Mouse (Mus musculus): ENCODE results near the gene Gm44973.
"Not testable (repeated sequence)": the region's sequence is repeated elsewhere in the genome, so short reads cannot be mapped to it uniquely, and the experiment has no call there.

Gm44973 gene

DNA sequence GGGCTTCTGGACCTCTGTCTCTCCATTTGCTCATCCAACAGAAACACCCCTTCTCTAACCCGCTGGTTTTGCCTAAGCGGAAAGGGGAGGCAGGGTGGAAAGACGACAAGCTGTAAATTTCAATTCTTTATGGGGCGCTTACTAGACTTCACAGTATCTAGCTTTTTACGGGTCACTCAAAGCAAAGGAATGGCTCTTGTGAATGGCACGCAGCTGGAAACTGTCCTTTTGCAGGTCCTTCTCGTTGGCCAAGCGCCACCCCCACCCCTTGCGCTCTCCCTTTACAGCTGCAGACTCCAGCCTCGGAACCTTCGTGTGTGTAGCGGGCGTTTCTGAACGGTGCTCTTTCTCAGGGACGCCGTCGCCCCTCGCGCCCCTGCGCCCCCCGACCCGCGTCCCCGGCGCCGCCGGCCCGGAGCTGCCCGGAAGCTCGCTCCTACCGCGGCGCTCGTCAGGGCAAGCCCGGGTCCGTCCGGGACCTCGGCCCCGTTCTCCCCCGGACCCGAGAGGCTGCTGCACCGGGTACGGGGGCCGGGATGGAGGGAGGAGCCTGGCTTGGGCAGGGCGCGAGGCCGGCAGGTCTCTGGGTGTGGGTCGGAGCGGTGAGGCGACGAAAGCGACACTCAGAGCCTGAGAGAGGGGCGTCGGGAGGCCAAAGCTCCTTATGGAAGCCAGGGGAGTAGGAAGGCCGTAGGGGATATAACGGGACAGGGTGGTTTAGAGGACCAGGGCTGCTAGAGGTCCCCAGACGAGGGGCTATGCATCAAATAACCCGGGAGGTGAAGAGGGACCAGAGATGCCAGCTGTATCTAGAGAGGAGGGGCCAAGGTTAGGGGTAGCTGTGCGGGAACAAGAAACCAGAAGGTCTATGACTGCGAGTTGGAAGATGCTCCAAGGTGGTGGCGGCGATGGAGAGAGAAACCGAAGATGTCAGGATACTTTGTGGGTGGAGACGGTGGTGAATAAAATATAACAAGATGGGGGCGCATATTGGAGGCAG is 36.2 kb downstream of the Gm44973 start, which contains the start of gene Zfp580:
Zfp580 (plus strand) TSS at position 346 of the 1,000 bp plus-strand sequence.
- DNase-seq (ENCODE audit: low spot score), result peak; percentile 86

DNA sequence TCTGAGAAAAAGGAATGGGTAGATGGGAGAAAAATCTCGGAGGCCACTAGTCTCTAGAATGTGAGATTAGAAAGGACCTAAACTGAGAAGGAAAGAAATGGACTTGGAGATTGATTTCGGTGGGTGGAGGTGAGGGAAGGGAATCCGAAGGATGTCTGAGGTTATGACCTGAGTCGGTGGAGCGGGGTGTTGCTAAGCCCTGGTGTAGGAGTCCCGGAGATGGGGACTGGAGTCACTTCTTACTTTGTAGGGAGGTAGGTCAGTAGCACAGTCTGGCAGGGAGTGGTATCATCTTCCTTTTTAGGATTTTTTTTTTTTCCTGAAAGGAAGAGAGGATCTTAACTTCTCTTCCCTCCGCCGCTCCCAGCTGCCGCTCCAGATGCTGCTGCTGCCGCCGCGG is 37.1 kb downstream of the Gm44973 start:
- DNase-seq (ENCODE audit: low spot score), result peak; percentile 35

DNA sequence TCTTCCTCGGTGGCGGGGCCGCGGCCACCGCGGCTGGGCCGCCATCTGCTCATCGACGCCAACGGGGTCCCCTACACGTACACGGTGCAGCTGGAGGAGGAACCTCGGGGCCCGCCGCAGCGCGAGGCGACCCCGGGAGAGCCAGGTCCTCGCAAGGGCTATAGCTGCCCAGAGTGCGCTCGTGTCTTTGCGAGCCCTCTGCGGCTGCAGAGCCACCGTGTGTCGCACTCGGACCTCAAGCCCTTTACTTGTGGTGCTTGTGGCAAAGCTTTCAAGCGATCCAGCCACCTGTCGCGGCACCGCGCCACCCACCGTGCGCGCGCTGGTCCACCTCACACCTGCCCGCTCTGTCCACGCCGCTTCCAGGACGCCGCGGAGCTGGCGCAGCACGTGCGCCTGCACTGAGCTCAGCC is 37.6 kb downstream of the Gm44973 start:
- no peak for DNase-seq (ENCODE audit: low spot score)

DNA sequence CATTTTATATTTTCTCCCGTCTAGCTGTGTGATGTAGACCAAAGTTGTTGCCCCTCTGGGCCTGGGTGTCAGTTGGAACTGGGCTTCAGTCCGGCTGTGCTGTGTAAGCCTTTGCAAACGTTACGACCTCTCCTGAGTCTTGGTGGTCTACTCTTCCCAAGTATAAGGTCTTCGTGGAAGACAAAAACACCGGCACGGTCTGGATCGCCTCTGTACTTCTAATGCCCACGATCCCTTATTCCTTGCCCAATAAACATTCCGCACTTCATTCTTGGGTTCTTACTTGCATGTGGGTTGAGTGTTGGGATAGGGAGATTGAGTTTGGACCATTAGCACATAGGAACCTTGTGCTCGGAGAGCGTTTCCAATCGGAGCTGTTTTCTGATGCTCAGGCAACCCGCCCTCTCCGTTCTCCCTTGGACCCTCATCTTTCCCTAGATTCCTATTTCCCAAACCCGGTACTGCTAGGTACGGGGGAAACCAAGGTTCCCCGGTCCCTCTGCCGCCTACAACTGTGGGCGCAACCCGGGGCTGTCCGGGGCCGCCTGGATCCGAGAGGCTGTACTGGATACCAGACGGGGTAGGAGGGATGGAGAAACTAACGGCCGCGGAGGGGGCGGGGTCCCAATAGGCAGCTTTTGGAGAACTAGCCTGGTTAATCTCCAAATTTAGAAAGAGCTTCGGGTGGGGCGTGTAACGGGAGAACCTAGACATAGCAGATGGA is 38.3 kb downstream of the Gm44973 start:
- DNase-seq (ENCODE audit: low spot score), result peak; percentile 36

DNA sequence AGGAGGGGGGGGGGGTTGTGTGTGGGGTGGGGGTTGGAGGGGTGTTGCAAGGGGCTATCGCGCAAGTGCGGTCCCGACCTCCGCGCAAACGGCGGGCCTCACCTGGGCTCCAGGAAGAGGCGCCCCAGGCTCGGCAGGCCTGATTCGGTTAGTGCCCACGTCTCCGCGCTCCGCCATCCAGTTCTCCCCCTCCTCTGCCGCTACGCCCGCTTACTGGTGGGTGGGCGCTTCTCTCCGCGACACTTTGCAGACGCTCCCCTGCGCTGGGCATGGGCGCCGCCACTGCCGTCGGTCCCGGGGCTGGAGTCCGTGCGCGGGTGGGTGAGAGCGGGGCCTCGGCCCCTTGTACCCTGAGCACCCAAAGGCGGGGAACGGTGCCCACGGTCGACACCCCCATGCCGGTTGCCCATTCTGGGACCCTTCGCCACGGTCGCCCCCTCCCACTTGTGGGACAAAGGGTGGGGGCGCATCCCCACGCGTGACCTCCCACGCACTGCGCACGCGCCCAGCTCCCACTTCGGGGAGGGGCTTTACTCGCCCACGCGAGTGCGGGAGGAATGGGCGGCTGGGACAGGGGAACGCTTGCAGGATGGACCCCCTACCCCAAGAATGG is 41.5 kb downstream of the Gm44973 start:
- DNase-seq (ENCODE audit: low spot score), result peak; percentile 30

DNA sequence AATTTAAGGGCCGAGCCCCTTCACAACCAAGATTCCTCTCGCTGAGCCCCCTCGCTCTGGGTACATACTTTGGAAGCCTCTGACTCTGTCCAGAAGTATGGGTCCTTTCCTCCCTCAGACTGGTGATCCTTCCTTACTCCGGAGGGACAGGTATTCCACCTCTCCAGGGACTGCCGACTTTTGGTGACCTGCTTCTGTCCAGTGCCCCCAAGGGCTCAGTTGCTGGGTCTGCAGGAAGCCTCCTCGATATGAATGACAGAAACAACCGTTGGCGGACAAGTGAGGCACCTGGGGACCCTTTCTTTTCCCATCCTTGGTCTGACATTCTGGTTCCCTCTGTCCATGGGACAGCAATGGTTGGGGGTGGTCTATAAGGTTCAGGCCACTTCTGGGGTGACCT is 42.1 kb downstream of the Gm44973 start:
- DNase-seq (ENCODE audit: low spot score), result no peak

DNA sequence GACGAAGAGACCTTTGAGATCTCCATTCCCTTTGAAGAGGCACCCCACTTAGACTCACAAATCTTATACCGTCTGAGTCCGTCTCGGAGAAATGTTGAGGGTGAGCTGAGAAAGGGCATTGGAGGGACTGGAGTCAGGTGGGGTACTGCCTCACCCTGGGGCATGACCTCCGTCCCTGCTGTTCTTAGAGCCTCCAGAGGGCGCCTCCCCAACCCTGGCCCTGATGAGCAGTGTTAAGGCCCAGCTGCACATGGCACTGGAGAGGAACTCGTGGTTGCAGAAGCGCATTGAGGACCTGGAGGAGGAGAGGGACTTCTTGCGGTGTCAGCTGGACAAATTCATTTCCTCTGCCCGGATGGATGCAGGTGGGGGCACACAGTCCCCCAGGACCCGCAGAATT is 42.5 kb downstream of the Gm44973 start:
- DNase-seq (ENCODE audit: low spot score), result no peak

DNA sequence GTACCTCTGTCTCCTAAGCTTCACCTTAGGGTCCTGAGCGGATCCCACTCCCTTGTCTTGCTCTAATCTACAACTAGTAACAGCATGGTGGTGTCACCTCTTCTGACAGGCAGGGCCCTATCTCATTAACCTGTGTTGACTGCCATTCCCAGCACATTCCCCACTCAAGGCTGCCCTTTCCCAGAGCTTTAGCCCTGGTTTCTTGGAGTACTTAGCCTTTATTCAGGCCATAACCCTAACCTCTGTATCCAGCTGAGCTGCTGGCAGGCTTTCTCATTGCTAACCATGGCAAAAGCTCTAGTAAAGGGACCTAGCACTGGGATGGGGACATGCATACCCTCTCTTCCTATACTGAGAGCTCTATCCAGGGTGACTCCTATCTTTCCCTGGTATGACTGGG is 43.3 kb downstream of the Gm44973 start:
- DNase-seq (ENCODE audit: low spot score), result no peak

DNA sequence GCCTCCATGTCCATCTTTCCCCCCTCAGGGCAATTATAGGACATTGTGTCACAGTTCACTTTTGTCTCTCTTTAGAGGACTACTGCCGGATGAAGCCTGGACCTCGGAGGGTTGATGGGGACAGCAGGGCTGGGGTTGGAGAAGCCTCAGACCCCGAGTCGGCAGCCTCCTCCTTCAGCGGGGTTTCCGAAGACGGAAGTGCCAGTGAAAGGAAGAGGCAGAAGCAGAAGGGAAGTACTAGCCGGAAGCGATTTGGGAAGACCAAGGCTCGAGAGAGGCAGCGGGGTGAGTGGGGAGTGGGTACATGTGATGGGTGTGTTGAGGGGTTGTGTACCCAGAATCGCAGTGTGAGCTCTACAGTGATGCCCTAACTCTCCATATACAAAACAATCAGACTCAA is 44.1 kb downstream of the Gm44973 start:
- no peak for DNase-seq (ENCODE audit: low spot score)

DNA sequence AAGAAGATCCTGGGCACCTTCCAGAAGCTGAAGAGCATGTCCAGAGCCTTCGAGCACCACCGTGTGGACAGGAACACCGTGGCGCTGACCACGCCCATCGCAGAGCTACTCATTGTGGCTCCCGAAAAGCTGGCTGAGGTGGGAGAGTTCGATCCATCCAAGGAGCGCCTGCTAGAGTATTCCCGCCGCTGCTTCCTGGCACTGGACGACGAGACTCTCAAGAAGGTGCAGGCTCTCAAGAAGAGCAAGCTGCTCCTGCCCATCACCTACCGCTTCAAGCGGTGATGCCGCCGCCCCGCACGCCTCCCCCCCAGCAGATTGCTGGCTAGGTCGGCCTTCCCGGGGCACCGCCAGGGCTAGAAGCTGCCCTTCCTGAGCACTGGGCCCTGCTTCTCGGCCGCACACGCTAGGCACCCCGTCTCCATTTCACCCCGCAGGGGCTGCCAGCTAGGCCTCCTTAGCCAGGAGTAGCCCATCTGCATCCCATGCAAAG is 45.0 kb downstream of the Gm44973 start:
- peak; percentile 87 for DNase-seq (ENCODE audit: low spot score)

DNA sequence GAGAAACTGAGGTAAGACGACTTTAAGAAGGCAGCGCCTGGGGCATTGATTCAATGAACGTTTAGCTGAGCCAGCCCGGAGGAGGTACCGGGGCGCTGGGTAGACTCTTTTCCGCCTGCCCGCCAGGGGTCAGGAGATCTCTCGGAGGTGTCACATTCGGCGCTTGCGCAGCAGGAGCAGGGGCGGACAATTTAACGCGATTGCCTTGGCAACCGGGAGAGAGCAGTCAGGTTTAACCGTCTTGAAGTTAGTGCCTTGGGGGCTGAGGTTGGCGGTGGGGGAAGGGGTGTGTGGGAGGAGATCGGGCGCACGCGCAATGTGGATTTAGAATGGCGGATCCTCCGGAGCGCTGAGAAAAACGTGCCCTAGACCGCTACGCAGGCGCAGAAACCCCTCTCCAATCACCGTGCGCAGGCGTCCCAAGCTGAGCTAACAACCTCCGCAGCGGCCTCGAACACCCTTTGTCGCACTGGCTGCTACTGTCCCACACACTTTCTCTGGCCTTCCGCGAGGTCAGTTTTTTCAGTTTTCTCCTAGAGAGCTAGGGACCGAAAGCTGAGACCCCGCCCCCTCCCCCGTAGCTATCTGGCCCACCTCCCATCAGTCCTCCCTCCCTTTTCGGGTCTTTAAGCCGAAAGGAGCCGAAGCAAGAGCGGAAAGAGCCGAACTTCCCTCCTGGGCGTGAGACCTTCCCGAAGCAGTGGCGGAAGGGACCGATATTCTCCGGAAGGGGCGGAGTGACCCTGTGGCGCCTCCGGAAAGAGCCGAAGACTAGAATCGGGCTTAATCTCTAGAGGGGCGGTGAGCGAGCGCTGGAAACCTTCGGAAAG is 45.9 kb downstream of the Gm44973 start:
- DNase-seq (ENCODE audit: low spot score), result peak; percentile 99

DNA sequence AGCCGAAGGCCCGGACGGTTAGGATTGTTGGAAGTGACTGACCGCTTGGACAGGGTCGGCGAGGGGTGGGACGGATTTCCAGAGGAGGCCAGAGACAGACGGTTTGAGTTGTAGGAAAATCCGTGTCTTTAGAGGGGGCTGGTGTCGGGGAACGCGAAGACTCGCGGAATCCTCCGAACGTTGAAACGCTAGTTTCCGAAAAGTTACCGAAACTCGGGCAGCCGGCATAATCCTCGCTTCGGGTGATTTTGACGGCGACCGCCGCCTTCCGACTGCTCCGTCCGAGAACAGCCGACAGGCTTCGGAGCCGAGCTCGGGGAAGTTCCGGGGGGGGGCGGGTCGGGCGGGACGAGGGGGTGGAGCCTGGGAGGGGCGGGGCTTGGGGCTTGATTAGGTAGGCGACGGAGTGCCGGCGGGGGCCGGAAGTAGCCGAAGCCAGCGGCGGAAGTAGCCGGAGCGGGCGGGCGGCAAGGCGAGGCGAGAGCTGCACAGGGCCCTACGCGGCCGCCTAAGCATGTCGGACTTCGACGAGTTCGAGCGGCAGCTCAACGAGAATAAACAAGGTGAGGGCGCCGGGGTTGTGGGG is 46.6 kb downstream of the Gm44973 start, which contains the start of gene U2af2:
U2af2 (plus strand) TSS at position 370 of the 586 bp plus-strand sequence.
- DNase-seq (ENCODE audit: low spot score), result peak; percentile 92

DNA sequence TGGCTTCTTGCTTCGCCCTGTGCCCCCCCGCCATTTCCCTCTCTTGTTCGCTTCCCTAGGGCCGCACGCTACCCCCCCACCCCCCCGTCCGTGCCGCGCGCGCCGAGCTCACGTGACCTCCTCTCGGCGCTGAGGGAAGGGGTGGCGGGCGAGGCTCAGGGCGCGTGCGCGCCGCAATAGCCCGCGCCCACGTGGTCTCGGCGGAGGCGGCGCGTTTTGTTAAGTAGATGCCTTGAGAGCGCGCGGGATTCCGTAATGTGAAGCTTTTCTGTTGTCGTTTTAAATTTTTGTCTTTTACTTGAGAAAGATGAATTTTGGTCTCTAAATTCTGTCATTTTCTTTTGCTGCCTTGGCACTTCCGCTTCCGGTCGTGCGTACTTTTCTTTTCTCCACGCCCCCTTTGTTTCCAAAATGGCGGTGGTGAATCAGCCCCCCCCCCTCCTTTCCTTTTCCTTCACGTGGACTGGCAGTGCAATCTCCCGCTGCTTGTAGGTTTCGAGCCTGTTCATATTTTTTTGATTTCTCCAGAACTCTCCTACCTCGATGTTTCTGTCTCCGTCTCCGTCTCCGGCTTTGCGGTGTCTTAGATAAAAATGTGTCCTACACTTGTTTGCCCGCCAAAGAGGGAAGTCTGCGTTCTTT is 47.2 kb downstream of the Gm44973 start:
- peak; percentile 84 for DNase-seq (ENCODE audit: low spot score)

DNA sequence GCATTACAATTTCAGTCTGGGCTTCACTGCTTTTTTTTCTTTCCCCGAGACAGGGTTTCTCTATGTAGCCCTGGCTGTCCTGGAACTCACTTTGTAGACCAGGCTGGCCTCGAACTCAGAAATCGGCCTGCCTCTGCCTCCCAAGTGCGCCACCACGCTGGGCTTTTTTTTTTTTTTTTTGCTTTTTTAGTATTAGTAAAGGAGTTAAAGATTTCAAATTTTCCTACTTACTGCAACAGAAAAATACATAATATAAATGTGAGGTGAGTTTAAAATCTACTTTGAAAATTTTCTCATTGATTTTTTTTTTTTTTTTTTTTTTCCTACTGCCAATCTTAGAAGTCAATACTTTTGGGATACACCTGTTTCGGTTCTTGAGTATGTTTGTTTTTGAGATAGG is 49.6 kb downstream of the Gm44973 start:
- DNase-seq (ENCODE audit: low spot score), result no peak

DNA sequence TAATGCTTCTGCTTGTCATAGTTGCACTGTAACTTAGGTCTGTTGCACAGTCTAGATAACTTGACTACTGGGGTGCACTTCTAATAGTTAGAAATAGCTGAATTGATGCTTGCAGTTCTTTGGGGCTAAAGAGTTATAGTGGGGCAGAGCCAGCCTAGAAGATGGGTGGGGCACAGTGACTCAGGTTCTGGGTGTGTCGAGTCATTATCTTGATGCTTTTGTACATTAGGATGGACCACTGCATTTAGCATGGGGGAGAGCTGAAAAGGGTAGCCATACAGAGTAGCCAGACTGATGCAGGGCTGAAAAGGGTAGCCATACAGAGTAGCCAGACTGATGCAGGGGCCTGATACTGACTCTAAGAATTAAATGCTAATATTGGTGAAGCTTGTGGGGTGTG is 58.3 kb downstream of the Gm44973 start:
- DNase-seq (ENCODE audit: low spot score), result no peak

DNA sequence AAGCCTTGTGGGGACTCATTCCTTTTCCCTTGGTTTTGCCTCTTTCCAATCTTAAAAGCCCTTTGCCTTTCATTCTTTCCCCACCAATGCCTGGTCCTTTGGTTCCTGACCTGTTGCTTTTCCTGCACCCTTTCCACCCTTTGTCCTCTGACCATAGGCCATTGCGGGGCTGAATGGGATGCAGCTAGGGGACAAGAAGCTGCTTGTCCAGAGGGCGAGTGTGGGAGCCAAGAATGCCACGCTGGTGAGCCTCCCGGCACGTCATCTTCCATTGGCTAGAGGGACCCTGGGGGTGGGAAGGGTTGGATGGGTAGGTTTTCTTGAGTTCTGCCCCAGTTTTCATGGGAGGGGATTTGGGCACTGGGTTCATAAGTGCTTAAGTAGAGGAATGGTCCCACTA is 59.7 kb downstream of the Gm44973 start:
- DNase-seq (ENCODE audit: low spot score), result no peak

DNA sequence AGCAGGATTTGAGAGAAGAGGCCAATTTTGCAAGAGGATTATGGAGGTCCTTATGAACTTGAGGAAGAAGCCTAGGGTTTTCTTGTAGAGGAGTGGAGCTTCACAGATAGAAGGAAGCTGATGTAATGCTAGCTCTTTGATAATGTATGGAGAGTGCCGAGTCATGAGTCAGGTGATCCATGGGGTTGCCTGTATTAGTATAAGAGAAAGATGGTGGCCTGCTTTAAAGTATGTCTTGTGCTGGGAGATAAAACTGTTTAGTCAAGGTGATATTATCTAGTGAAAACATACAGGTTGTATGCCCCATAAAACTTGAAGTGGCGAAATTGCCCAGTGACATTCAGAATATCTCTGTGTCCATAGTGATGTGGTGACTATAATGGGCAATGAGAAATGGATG is 61.6 kb downstream of the Gm44973 start:
- no peak for DNase-seq (ENCODE audit: low spot score)

DNA sequence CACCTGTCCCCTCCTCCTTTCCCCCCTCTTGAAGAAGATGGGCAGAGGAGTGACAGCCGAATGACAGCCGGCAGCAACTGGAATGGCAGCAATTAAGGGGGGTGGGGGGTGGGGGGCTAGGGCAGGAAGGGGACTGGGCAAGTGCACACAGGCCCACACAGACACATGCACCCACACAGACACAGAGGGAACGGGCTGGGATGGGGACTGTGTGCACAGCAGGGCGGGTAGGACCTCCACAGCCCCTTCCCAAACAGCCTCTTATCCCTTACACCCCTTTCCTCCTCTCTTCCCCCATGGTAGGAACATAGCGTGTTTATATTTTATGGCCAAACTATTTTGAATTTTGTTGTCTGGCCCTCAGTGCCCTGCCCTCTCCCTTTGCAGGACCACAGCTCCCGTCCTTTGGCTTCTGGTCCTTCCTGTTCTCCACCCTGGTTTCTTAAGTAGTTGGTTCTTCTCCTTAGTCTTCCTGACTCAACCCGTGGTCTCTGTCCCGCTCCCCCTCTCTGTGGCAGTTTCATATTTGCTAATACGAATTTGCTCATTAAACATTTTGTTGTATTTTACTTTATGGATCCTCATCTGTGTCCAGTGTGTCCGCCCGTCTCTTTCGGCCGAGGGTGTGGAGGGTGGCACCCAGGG is 64.2 kb downstream of the Gm44973 start:
- DNase-seq (ENCODE audit: low spot score), result not testable (repeated sequence)

DNA sequence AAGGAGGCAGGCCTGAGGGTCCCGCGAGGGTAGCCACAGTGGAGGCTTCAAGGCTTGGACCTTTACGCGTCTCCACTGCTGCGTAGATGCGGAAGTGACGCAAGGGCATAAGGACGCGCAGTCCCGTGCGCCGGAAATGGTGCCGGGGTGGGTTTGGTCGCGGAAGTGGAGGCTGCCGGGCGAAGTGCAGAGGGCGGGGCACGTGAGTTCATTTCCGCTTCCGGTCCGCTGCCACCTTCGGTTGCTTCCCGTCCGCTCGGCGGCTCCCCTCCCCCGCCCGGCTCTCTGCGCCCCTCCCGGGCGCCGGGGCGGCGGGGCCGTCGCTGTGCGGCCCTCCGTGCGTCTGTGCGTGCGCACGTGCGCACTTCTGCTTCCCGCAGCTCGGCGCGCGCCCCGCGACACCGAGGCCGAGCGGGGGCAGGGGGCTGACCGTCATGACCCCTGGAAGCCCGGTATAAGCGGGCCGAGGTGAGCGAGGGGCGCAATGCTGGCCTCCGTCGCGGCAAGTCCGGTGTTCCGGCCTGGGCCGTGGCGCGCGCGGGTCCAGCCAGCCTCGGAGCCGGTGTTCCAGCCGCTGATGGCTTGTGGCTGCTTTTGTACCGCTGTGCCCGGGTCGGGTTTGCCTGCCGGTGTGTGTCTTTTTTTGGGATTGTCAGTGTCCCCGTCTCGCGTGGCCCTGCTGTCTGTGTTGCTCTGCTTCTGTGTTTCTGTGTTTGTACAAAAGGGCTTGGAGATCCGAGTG is 64.9 kb downstream of the Gm44973 start, which contains the start of gene Epn1:
Epn1 (plus strand) TSS at position 226 of the 742 bp plus-strand sequence.
- peak; percentile 95 for DNase-seq (ENCODE audit: low spot score)

All from retina, embryonic 14.5 days (tissue).